In genomic region chr7:143158690-143159425, GRCm38 (mm10) we compare ENCODE assay signal across 16 mouse cellular contexts. TPM values are rescaled to one million over a fixed set of nuclear protein-coding genes. Genes with fewer than 3 reads are reported as not detected.
DNase-seq lines count a peak whose midpoint lies in the region; ATAC-seq and TF ChIP-seq lines count a peak whose summit lies in the region.
"Had no signal": no experiment of that assay in that cellular context is flagged by ENCODE, and none has a peak within 500 bp of the region (broad histone marks: within the 10 kb centered on the region; RNA-seq: fewer than 3 reads in every experiment).

No protein-coding gene starts in this region.

- peaks cover 55% of the 10 kb centered on the region for H3K27me3 ChIP-seq in forebrain, embryonic 10.5 days (ENCODE audit: poor library complexity, severe bottlenecking)
- peaks cover 29% of the 10 kb centered on the region for H3K27me3 ChIP-seq in forebrain, embryonic 13.5 days
- H3K27me3 ChIP-seq in kidney, embryonic 14.5 days (ENCODE audit: control insufficient read depth, insufficient read depth, low read length), result no peaks in the 10 kb centered on the region
- peaks cover 42% of the 10 kb centered on the region for H3K27me3 ChIP-seq in CH12.LX (replicated peaks)
- H3K27me3 ChIP-seq in embryonic facial prominence, embryonic 15.5 days, result no peaks in the 10 kb centered on the region
- H3K27me3 ChIP-seq: stomach, embryonic 15.5 days had no signal

- H3K4me1 ChIP-seq in forebrain, embryonic 10.5 days, result peaks cover 36% of the 10 kb centered on the region
- H3K4me1 ChIP-seq in forebrain, embryonic 13.5 days, result peaks cover 29% of the 10 kb centered on the region
- H3K4me1 ChIP-seq in kidney, embryonic 14.5 days (ENCODE audit: control insufficient read depth, insufficient read depth, low read length), result peaks cover 29% of the 10 kb centered on the region
- H3K4me1 ChIP-seq in CH12.LX (ENCODE audit: control insufficient read depth in 1 of 2, insufficient read depth in 2 of 2), result peaks cover 0 to 3% of the 10 kb centered on the region in 2 experiments; a peak in 2 of 4 replicates
- H3K4me1 ChIP-seq in embryonic facial prominence, embryonic 15.5 days, result peaks cover 22% of the 10 kb centered on the region

- dilution Hi-C loops in CH12.LX (cut with MboI; ENCODE audit: extremely low pct_ligation_motif_present, extremely low pct_unique_long_range_greater_than_20kb, low sequenced_read_pairs), result no loop called here

- H3K9me3 ChIP-seq in forebrain, embryonic 10.5 days, result no peaks in the 10 kb centered on the region
- H3K9me3 ChIP-seq in forebrain, embryonic 13.5 days (replicated peaks), result no peaks in the 10 kb centered on the region
- no peaks in the 10 kb centered on the region for H3K9me3 ChIP-seq in kidney, embryonic 14.5 days (ENCODE audit: control insufficient read depth, low read length)
- no peaks in the 10 kb centered on the region for H3K9me3 ChIP-seq in CH12.LX (replicated peaks; ENCODE audit: low read length)
- H3K9me3 ChIP-seq in embryonic facial prominence, embryonic 15.5 days (replicated peaks), result no peaks in the 10 kb centered on the region
- H3K9me3 ChIP-seq: megakaryocyte, embryonic 14.5 days; stomach, embryonic 15.5 days had no signal

- in situ Hi-C loops in CH12.LX (cut with MboI; ENCODE audit: low pct_ligation_motif_present, low pct_unique_long_range_greater_than_20kb, low sequenced_read_pairs), result no loop called here

- no peak overlapping the region for H3K9ac ChIP-seq in forebrain, embryonic 13.5 days
- no peak overlapping the region for H3K9ac ChIP-seq in kidney, embryonic 14.5 days (ENCODE audit: low read depth, low read length)
- H3K9ac ChIP-seq in CH12.LX (ENCODE audit: insufficient read depth, low read depth), result no peak overlapping the region
- no peak overlapping the region for H3K9ac ChIP-seq in embryonic facial prominence, embryonic 15.5 days
- H3K9ac ChIP-seq: stomach, embryonic 15.5 days had no signal

- no peak for ATAC-seq in forebrain, embryonic 13.5 days
- peak; percentile 44; the same call in 1 of the 2 replicates for ATAC-seq in kidney, embryonic 14.5 days (ENCODE audit: low FRiP score, low TSS enrichment)
- ATAC-seq in embryonic facial prominence, embryonic 15.5 days (ENCODE audit: insufficient number of reproducible peaks, low FRiP score, low TSS enrichment, low read depth), result 0 out of 2 replicates have a peak, but pooled peaks have one; percentile 26
- ATAC-seq: inflammation-experienced regulatory T-cells, adult 6 months had no signal

- TF ChIP-seq RAD21 in CH12.LX (IDR thresholded peaks at IDR 0.05; ENCODE audit: low read depth, low read length), result no peak

- peak overlapping the region; percentile 78 for H3K27ac ChIP-seq in forebrain, embryonic 10.5 days
- no peak overlapping the region for H3K27ac ChIP-seq in forebrain, embryonic 13.5 days
- H3K27ac ChIP-seq in kidney, embryonic 14.5 days (ENCODE audit: low read depth, low read length), result no peak overlapping the region
- no peak overlapping the region for H3K27ac ChIP-seq in CH12.LX (ENCODE audit: insufficient read depth, low read depth)
- no peak overlapping the region for H3K27ac ChIP-seq in embryonic facial prominence, embryonic 15.5 days (replicated peaks)
- H3K27ac ChIP-seq: stomach, embryonic 15.5 days had no signal

- H3K36me3 ChIP-seq in forebrain, embryonic 10.5 days (replicated peaks), result no peaks in the 10 kb centered on the region
- H3K36me3 ChIP-seq in forebrain, embryonic 13.5 days (ENCODE audit: poor library complexity, severe bottlenecking), result no peaks in the 10 kb centered on the region
- no peaks in the 10 kb centered on the region for H3K36me3 ChIP-seq in kidney, embryonic 14.5 days (ENCODE audit: control insufficient read depth, insufficient read depth, low read length)
- H3K36me3 ChIP-seq in CH12.LX (replicated peaks in 1 of 2; ENCODE audit: control insufficient read depth in 1 of 2, insufficient read depth in 1 of 2, low read length in 1 of 2), result no peaks in the 10 kb centered on the region
- no peaks in the 10 kb centered on the region for H3K36me3 ChIP-seq in embryonic facial prominence, embryonic 15.5 days
- H3K36me3 ChIP-seq: stomach, embryonic 15.5 days had no signal

- no peak for TF ChIP-seq EP300 in CH12.LX (IDR thresholded peaks at IDR 0.05; ENCODE audit: low read length)

- H3K4me3 ChIP-seq in forebrain, embryonic 10.5 days, result no peak overlapping the region
- no peak overlapping the region for H3K4me3 ChIP-seq in forebrain, embryonic 13.5 days
- no peak overlapping the region for H3K4me3 ChIP-seq in kidney, embryonic 14.5 days (ENCODE audit: low read length)
- H3K4me3 ChIP-seq in CH12.LX (replicated peaks in 1 of 3; ENCODE audit: low read depth in 2 of 3, low read length in 2 of 3, poor library complexity in 1 of 3), result no peak overlapping the region
- H3K4me3 ChIP-seq in embryonic facial prominence, embryonic 15.5 days (replicated peaks), result no peak overlapping the region
- H3K4me3 ChIP-seq: megakaryocyte, embryonic 14.5 days; stomach, embryonic 15.5 days had no signal

- TF ChIP-seq CTCF in CH12.LX (conservative IDR thresholded peaks at IDR 0.05 in 1 of 2, IDR thresholded peaks at IDR 0.05 in 1 of 2; ENCODE audit: low read depth in 2 of 2, low read length in 2 of 2), result no peak

- no peak overlapping the region for H3K4me2 ChIP-seq in forebrain, embryonic 13.5 days
- H3K4me2 ChIP-seq in kidney, embryonic 14.5 days (replicated peaks; ENCODE audit: low read depth, low read length), result no peak overlapping the region
- H3K4me2 ChIP-seq in CH12.LX (ENCODE audit: insufficient read depth, low read depth, poor library complexity, severe bottlenecking), result no peak overlapping the region
- no peak overlapping the region for H3K4me2 ChIP-seq in embryonic facial prominence, embryonic 15.5 days (replicated peaks)
- H3K4me2 ChIP-seq: stomach, embryonic 15.5 days had no signal

- 78% methylated on average over 14 of the region's 14 CpGs for WGBS in forebrain, embryonic 10.5 days
- 76% methylated on average over 14 of the region's 14 CpGs for WGBS in forebrain, embryonic 13.5 days
- whole genome bisulfite sequencing in kidney, embryonic 14.5 days, result 61% methylated on average over 14 of the region's 14 CpGs
- 68% methylated on average over 14 of the region's 14 CpGs for WGBS in embryonic facial prominence, embryonic 15.5 days

- DNase-seq in forebrain, embryonic 10.5 days (ENCODE audit: extremely low spot score, low spot score), result no peak
- no peak for DNase-seq in kidney, postnatal 14 days
- DNase-seq in CH12.LX (ENCODE audit: extremely low read depth), result no peak
- DNase-seq in gastrocnemius, postnatal 10 days, result no peak
- no peak for DNase-seq in cerebellum, adult 9-11 months
- DNase-seq: adrenal gland, adult 2 months; cerebellum, postnatal 10 days; gastrocnemius, postnatal 36 days; liver; thymus, postnatal 25 days had no signal

- TF ChIP-seq POLR2A in CH12.LX (IDR thresholded peaks at IDR 0.05; ENCODE audit: low read depth, low read length), result no peak

- H3K79me2 ChIP-seq in CH12.LX (replicated peaks; ENCODE audit: control insufficient read depth, extremely low read depth, insufficient read depth, poor library complexity, severe bottlenecking), result no peaks in the 10 kb centered on the region

TF ChIP-seq in CH12.LX, 34 proteins besides CTCF, POLR2A, EP300 and RAD21:
- TF ChIP-seq POLR2AphosphoS2 (IDR thresholded peaks at IDR 0.05; ENCODE audit: low read depth, low read length) (no peak), MAFK (IDR thresholded peaks at IDR 0.05; ENCODE audit: insufficient replicate concordance, low read length) (peak; percentile 77)

RNA-seq across cellular contexts. Expression of gene Kcnq1, which starts 52.7 kb away (rescaled TPM):
- polyA plus RNA-seq in forebrain, embryonic 10.5 days (2016; fragmentation: Nextera tagmentation; extraction: Ambion mirVana), result 0.92 and 1.3 TPM in 2 replicates
- 0.48 and 1.2 TPM in 2 replicates for polyA plus RNA-seq in forebrain, embryonic 13.5 days (2015; fragmentation: Nextera tagmentation; extraction: Ambion mirVana)
- polyA plus RNA-seq in kidney, embryonic 14.5 days (2014; fragmentation: Nextera tagmentation; extraction: Ambion mirVana), result 4.0 and 5.4 TPM in 2 replicates
- total RNA-seq in CH12.LX (2012; rRNA removed) (not detected in 2 replicates), CH12.LX (2014; rRNA removed) (not detected in 2 replicates)
- polyA plus RNA-seq in CH12.LX (2012; ENCODE audit: insufficient read length, low read depth), result not detected in 2 replicates
- polyA plus RNA-seq in embryonic facial prominence, embryonic 15.5 days (2015; fragmentation: Nextera tagmentation; extraction: Ambion mirVana), result 1.2 and 1.4 TPM in 2 replicates
- total RNA-seq in gastrocnemius, postnatal 10 days (2021), result 1 to 10 TPM; 1.6 to 1.9 TPM
